Mouse (Mus musculus) spleen, adult 2 months (tissue): ENCODE results near the gene Brat1. TPM values are rescaled to one million over a fixed set of nuclear protein-coding genes. Genes with fewer than 3 reads are reported as not detected.

Source experiments
- DNase-seq, 2 experiments: peaks; one replicate each; pipeline versions ENCODE4 v3.0.0 to v3.0.0-alpha.2; 2012 to 2021; ENCODE audit warnings: low spot score in 2 of 2, low read depth in 1 of 2
- H3K27ac ChIP-seq: fragments of 200-500 bp; 2 replicates; pipeline ENCODE4 v1.5.1; 2012; ENCODE audit warnings: low read length, inconsistent platforms; ENCODE audit not compliant: insufficient read depth
- H3K27me3 ChIP-seq: fragments of 200-500 bp; 2 replicates; pipeline ENCODE4 v1.6.1; 2012; ENCODE audit warnings: mild to moderate bottlenecking, moderate library complexity, low read length, inconsistent platforms; ENCODE audit not compliant: control insufficient read depth, insufficient read depth
- H3K36me3 ChIP-seq: fragments of 200-500 bp; 2 replicates; pipeline ENCODE4 v1.6.1; 2012; ENCODE audit warnings: mild to moderate bottlenecking, low read length, inconsistent platforms; ENCODE audit not compliant: control insufficient read depth, insufficient read depth
- H3K4me1 ChIP-seq: fragments of 200-500 bp; 2 replicates; pipeline ENCODE4 v1.6.1; 2011; ENCODE audit warnings: inconsistent platforms; ENCODE audit not compliant: control insufficient read depth, insufficient read depth, insufficient read length
- H3K4me3 ChIP-seq: fragments of 200-500 bp; 2 replicates; pipeline ENCODE4 v1.5.1; 2011; ENCODE audit warnings: mild to moderate bottlenecking, inconsistent platforms; ENCODE audit not compliant: insufficient read depth, insufficient read length; ENCODE audit errors: extremely low read depth
- CTCF ChIP-seq: fragments of 200-500 bp; IDR thresholded peaks from 2 replicates; pipeline ENCODE4 v1.5.1; 2011; ENCODE audit warnings: mild to moderate bottlenecking, inconsistent platforms; ENCODE audit not compliant: insufficient read depth, insufficient read length, insufficient replicate concordance; ENCODE audit errors: extremely low read depth
- POLR2A ChIP-seq: fragments of 200-500 bp; IDR thresholded peaks from 2 replicates; pipeline ENCODE4 v1.6.1; 2011; ENCODE audit warnings: low read depth, low read length, inconsistent platforms
- WGBS: fragments of 180-500 bp; shearing (Covaris S2); methylation state at CpG from one replicate; pipeline ENCODE4 v1.1.7; 2018; 5-methylcytosine and 5-hydroxymethylcytosine counted together
- polyA plus RNA-seq: library from polyadenylated mRNA; depleted of rRNA; stranded (reverse); fragments of >200 nt; gene quantifications from 2 replicates; pipeline ENCODE4 v1.2.3, GENCODE M21; 2012

Gene Brat1
- polyA plus RNA-seq, 1 experiment: 28.3 TPM

- 91% methylated on average over 9 of the region's 9 CpGs for WGBS
- no peak overlapping the region for H3K4me3 ChIP-seq
- H3K27ac ChIP-seq: no peak overlapping the region
- TF ChIP-seq CTCF: no peak
- TF ChIP-seq POLR2A: no peak
- no peak for DNase-seq
- H3K27me3 ChIP-seq: no peaks in the 10 kb centered on the region
- H3K36me3 ChIP-seq: peaks cover 2% of the 10 kb centered on the region; the same call in 1 of the 2 replicates
- peaks cover 14% of the 10 kb centered on the region; the same call in 1 of the 2 replicates for H3K4me1 ChIP-seq
Measured at GRCm38 (mm10) chr5:140699776-140700175, 5.0 kb upstream of the Brat1 start.

DNA sequence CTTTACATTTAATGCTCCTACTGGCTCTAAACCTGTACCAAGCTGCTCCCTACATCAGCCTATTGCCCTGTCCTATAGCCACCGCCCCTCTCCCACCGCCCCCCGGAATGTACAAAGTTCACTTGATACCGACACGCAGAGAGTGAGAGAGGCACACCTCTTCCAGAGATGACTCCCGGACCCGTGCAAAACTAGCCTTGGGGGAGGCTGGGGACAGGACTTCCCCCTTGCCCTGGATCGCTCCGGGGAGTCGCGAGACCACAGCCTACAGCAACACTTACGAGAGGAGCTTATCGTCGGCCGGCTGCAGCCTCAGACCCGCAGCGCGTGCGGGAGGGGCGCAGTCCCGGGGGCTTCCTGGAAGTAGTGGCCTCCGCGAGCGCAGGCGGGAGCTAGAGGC lies 3.1 kb upstream of the Brat1 start:
- H3K4me1 ChIP-seq: peaks cover 16% of the 10 kb centered on the region; the same call in 1 of the 2 replicates
- no peaks in the 10 kb centered on the region; the same call in 1 of the 2 replicates for H3K36me3 ChIP-seq
- H3K4me3 ChIP-seq: peak overlapping the region; percentile 85
- no peak for DNase-seq
- H3K27ac ChIP-seq: peak overlapping the region; percentile 73
- WGBS: 0% methylated on average over 25 of the region's 25 CpGs
- TF ChIP-seq CTCF (no peak), POLR2A (no peak)
- H3K27me3 ChIP-seq: no peaks in the 10 kb centered on the region

- H3K27me3 ChIP-seq: no peaks in the 10 kb centered on the region
- peak within 1 kb of the TSS; percentile 73 for H3K27ac ChIP-seq
- under 1% methylated on average over 33 of the region's 33 CpGs for WGBS
- peaks cover 16% of the 10 kb centered on the region; the same call in 1 of the 2 replicates for H3K4me1 ChIP-seq
- no peaks in the 10 kb centered on the region; the same call in 1 of the 2 replicates for H3K36me3 ChIP-seq
- peak within 1 kb of the TSS; percentile 85 for H3K4me3 ChIP-seq
- peak; percentile 78 to 97 for DNase-seq
- TF ChIP-seq POLR2A: peak; percentile 14; the same call in 1 of the 2 replicates
- TF ChIP-seq CTCF: no peak
Measured at GRCm38 (mm10) chr5:140702103-140702513, 2.7 kb upstream of the Brat1 start, which contains the start of gene Iqce. Gene Iqce, minus strand, starts transcription at chr5:140702378.

DNA sequence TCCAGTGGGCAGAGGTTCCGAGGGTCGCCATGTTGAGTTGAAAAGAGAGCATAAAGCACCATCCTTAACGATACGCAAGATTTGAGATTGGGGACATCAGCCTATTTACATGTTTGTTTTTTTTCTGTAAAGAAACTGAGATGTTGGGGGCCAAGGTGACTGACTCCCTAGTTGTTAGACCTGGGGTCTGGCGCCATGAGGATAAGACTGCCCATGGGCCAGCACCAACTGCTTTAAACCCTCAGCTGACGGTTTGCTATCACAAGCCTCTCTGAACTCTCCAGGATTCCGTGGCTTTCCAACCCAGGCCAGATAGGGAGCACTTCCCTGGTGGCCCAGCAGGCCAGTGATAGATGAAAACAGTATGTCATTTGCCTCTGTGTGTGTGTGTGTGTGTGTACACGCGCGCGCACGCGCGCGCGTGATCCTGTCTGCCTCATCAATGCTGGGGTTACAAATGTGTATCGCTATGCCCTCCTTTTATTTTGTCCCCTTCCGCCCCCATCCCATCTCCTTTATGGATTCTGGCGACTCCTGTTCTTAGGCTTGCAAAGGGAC lies 2.1 kb upstream of the Brat1 start:
- Histone ChIP-seq H3K27me3 (no peaks in the 10 kb centered on the region), H3K4me1 (peaks cover 16% of the 10 kb centered on the region; the same call in 1 of the 2 replicates), H3K27ac (peak overlapping the region; percentile 29; the same call in 1 of the 2 replicates), H3K36me3 (no peaks in the 10 kb centered on the region), H3K4me3 (peak overlapping the region; percentile 85; the same call in 1 of the 2 replicates)
- WGBS: 90% methylated on average over 19 of the region's 19 CpGs
- no peak for DNase-seq
- TF ChIP-seq POLR2A: no peak
- TF ChIP-seq CTCF: no peak

GRCm38 (mm10) chr5:140703480-140704377 lies 1.1 kb upstream of the Brat1 start:
- Histone ChIP-seq H3K4me1 (peaks cover 16% of the 10 kb centered on the region; the same call in 1 of the 2 replicates), H3K27me3 (no peaks in the 10 kb centered on the region), H3K27ac (peak overlapping the region; percentile 96; the same call in 1 of the 2 replicates), H3K36me3 (no peaks in the 10 kb centered on the region), H3K4me3 (no peak overlapping the region)
- no peak for TF ChIP-seq CTCF
- WGBS: 24% methylated on average over 17 of the region's 17 CpGs
- no peak for DNase-seq

DNA sequence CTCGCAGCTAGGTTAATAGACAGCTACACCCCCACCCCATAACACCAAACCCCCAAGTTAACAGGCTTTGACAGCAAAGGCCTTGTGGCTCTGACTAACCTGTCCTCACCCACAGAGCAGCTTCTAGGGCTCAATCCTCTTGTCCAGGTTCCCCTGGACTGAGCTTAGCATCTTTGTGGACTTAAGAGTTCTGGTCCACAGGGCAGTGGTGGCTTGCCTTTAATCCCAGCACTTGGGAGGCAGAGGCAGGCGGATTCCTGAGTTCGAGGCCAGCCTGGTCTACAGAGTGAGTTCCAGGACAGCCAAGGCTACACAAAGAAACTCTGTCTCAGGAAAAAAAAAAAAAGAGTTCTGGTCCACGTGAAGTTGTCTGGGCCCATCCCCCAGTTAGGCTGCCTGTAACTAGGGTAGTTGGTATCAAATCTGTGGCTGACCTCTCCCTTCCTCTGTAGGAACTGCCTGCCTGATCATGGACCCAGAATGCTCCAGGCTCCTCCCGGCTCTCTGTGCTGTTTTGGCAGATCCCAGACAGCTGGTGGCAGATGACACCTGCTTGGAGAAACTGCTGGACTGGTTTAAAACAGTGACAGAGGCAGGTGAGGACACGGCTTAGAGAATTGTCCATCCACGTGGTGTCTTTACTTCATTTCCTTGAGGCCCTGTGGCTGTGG lies 825 bp downstream of the Brat1 start:
- TF ChIP-seq CTCF (no peak), POLR2A (no peak)
- DNase-seq: no peak
- Histone ChIP-seq H3K27me3 (no peaks in the 10 kb centered on the region), H3K36me3 (peaks cover 5% of the 10 kb centered on the region), H3K4me1 (peaks cover 16% of the 10 kb centered on the region; the same call in 1 of the 2 replicates), H3K4me3 (peak overlapping the region; percentile 66), H3K27ac (peak overlapping the region; percentile 79)
- WGBS: 47% methylated on average over 7 of the region's 7 CpGs
